Mouse (Mus musculus): ENCODE data around the gene Fam47e.

GRCm38 (mm10) chr5:92524821-92525258 lies 30.0 kb upstream of the Fam47e start:
- no peak for TF ChIP-seq POLR2A (IDR thresholded peaks at IDR 0.05; ENCODE audit: extremely low read depth, insufficient read depth, low read length)
- no peak for TF ChIP-seq CTCF (IDR thresholded peaks at IDR 0.05; ENCODE audit: low read depth, low read length)
